Mouse (Mus musculus): Measurements from ENCODE around the gene Mtus2. TPM values are rescaled to one million over a fixed set of nuclear protein-coding genes. Genes with fewer than 3 reads are reported as not detected.

The Mtus2 gene
- 2.3 TPM for polyA plus RNA-seq (2017; shearing (Covaris generic))

GRCm38 (mm10) chr5:147956821-147957564 lies at the start of gene Mtus2:
Gene Mtus2 (plus strand): TSS chr5:147957320.

Other genes starting within 250 kb of the Mtus2 start
- gene Flt1, start 231.3 kb upstream of the Mtus2 start, polyA plus RNA-seq (2017; shearing (Covaris generic)): not detected
- gene Pomp, start 96.9 kb upstream of the Mtus2 start, polyA plus RNA-seq (2017; shearing (Covaris generic)): 475 TPM
- 22.7 TPM for gene Slc46a3, start 62.5 kb upstream of the Mtus2 start, polyA plus RNA-seq (2017; shearing (Covaris generic))

All from activated CD4-positive, CD25-positive, alpha-beta regulatory T cell, adult 9 weeks (primary cell).